Mouse (Mus musculus) myocyte (in vitro differentiated cells): Measurements from ENCODE around the gene Hspb6. TPM values are rescaled to one million over a fixed set of nuclear protein-coding genes. Genes with fewer than 3 reads are reported as not detected.

Experiments
- H3K27me3 ChIP-seq: one replicate; pipeline ENCODE4 v1.6.1; 2011; ENCODE audit not compliant: control insufficient read depth, insufficient read depth, insufficient read length
- H3K36me3 ChIP-seq: one replicate; pipeline ENCODE4 v1.6.1; 2011; ENCODE audit not compliant: control insufficient read depth, insufficient read depth
- H3K4me2 ChIP-seq: one replicate; pipeline ENCODE4 v1.6.1; 2011; ENCODE audit warnings: low read depth, control low read depth
- H3K4me3 ChIP-seq: one replicate; pipeline ENCODE4 v1.5.1; 2011; ENCODE audit warnings: mild to moderate bottlenecking, control low read depth, moderate library complexity
- H3K79me2 ChIP-seq: one replicate; pipeline ENCODE4 v1.6.1; 2011; ENCODE audit not compliant: control insufficient read depth, insufficient read depth
- H3ac ChIP-seq: one replicate; pipeline ENCODE4 v1.6.1; 2011; ENCODE audit not compliant: control insufficient read depth, insufficient read length
- CEBPB ChIP-seq: IDR thresholded peaks from 2 replicates; pipeline ENCODE4 v1.6.1; 2011; ENCODE audit warnings: mild to moderate bottlenecking, moderate library complexity; ENCODE audit not compliant: poor library complexity, insufficient read depth, severe bottlenecking
- E2F4 ChIP-seq: IDR thresholded peaks from one replicate; pipeline ENCODE4 v1.6.1; 2011; ENCODE audit warnings: mild to moderate bottlenecking, control low read depth, moderate library complexity; ENCODE audit not compliant: insufficient read depth
- MAX ChIP-seq: IDR thresholded peaks from one replicate; pipeline ENCODE4 v1.6.1; 2011; ENCODE audit warnings: low read depth, mild to moderate bottlenecking, control low read depth
- MYOD1 ChIP-seq, 3 experiments: IDR thresholded peaks; one replicate each; pipeline ENCODE4 v1.6.1; 2011; ENCODE audit warnings: control low read depth in 2 of 3, low read depth in 2 of 3, mild to moderate bottlenecking in 2 of 3, moderate library complexity in 1 of 3; ENCODE audit not compliant: insufficient read length in 2 of 3, control insufficient read depth in 1 of 3
- MYOG ChIP-seq, 3 experiments: IDR thresholded peaks; one replicate each; pipeline ENCODE4 v1.6.1; 2011; ENCODE audit warnings: control low read depth in 2 of 3, low read depth in 2 of 3, mild to moderate bottlenecking in 2 of 3; ENCODE audit not compliant: insufficient read length in 2 of 3, control insufficient read depth in 1 of 3, insufficient read depth in 1 of 3
- POLR2A ChIP-seq: IDR thresholded peaks from one replicate; pipeline ENCODE4 v1.6.1; 2011; ENCODE audit warnings: low read depth, mild to moderate bottlenecking, control low read depth, moderate library complexity; ENCODE audit not compliant: insufficient read length
- POLR2AphosphoS2 ChIP-seq: IDR thresholded peaks from one replicate; pipeline ENCODE4 v1.6.1; 2011; ENCODE audit warnings: low read depth, control low read depth; ENCODE audit not compliant: insufficient read length
- REST ChIP-seq: IDR thresholded peaks from one replicate; pipeline ENCODE4 v1.6.1; 2011; ENCODE audit warnings: mild to moderate bottlenecking, control low read depth, moderate library complexity; ENCODE audit not compliant: insufficient read depth, insufficient read length
- SRF ChIP-seq: IDR thresholded peaks from one replicate; pipeline ENCODE4 v1.6.1; 2011; ENCODE audit warnings: low read depth; ENCODE audit not compliant: control insufficient read depth, insufficient read length
- TCF12 ChIP-seq: IDR thresholded peaks from one replicate; pipeline ENCODE4 v1.6.1; 2011; ENCODE audit warnings: mild to moderate bottlenecking, control low read depth; ENCODE audit not compliant: poor library complexity, insufficient read depth, severe bottlenecking
- TCF3 ChIP-seq: IDR thresholded peaks from one replicate; pipeline ENCODE4 v1.6.1; 2011; ENCODE audit warnings: low read depth, control low read depth; ENCODE audit not compliant: insufficient read length
- USF1 ChIP-seq: IDR thresholded peaks from one replicate; pipeline ENCODE4 v1.6.1; 2011; ENCODE audit warnings: low read depth, mild to moderate bottlenecking, control low read depth, moderate library complexity
- polyA plus RNA-seq: library from polyadenylated mRNA; unstranded; fragments of >200 nt; fragmentation: generic; extraction: Trizol; gene quantifications from one replicate; pipeline ENCODE4 v1.2.1, GENCODE M21; 2012; ENCODE audit warnings: missing spikeins

The Hspb6 gene
- polyA plus RNA-seq, 1 experiment = 27.8 TPM

GRCm38 (mm10) chr7:30587842-30588667, 36.1 kb downstream of the Hspb6 start:
- Histone ChIP-seq H3ac (peak overlapping the region; percentile 98), H3K27me3 (no peaks in the 10 kb centered on the region), H3K4me2 (peak overlapping the region; percentile 87), H3K79me2 (peaks cover 26% of the 10 kb centered on the region), H3K4me3 (peak overlapping the region; percentile 91), H3K36me3 (no peaks in the 10 kb centered on the region)
- TF ChIP-seq SRF (no peak), TCF12 (no peak), TCF3 (no peak), REST (no peak), POLR2AphosphoS2 (no peak), E2F4 (no peak), MYOG (IDR thresholded peaks at IDR 0.05; ENCODE audit: control insufficient read depth in 1 of 3, insufficient read depth in 1 of 3, insufficient read length in 2 of 3, low read depth in 2 of 3) (no peak), MYOD1 (IDR thresholded peaks at IDR 0.05; ENCODE audit: control insufficient read depth in 1 of 3, insufficient read length in 2 of 3, low read depth in 2 of 3) (no peak), CEBPB (no peak), USF1 (no peak), POLR2A (no peak), MAX (no peak)

GRCm38 (mm10) chr7:30588676-30589434, 36.9 kb downstream of the Hspb6 start, which contains the start of gene Kmt2b:
TSS of gene Kmt2b (minus strand) at chr7:30588726.
- Histone ChIP-seq H3ac (peak within 1 kb of the TSS; percentile 98), H3K4me2 (peak within 1 kb of the TSS; percentile 90), H3K27me3 (no peaks in the 10 kb centered on the region), H3K4me3 (peak within 1 kb of the TSS; percentile 91), H3K36me3 (no peaks in the 10 kb centered on the region), H3K79me2 (peaks cover 26% of the 10 kb centered on the region)
- TF ChIP-seq USF1 (no peak), POLR2A (peak; percentile 73), CEBPB (no peak), SRF (peak; percentile 3), MYOG (IDR thresholded peaks at IDR 0.05; ENCODE audit: control insufficient read depth in 1 of 3, insufficient read depth in 1 of 3, insufficient read length in 2 of 3, low read depth in 2 of 3) (peak in 2 of 3 experiments; percentile 51 to 78), MYOD1 (IDR thresholded peaks at IDR 0.05; ENCODE audit: control insufficient read depth in 1 of 3, insufficient read length in 2 of 3, low read depth in 2 of 3) (peak in 2 of 3 experiments; percentile 31 to 59), POLR2AphosphoS2 (peak; percentile 60), TCF12 (no peak)

GRCm38 (mm10) chr7:30589435-30590301, 37.7 kb downstream of the Hspb6 start:
- Histone ChIP-seq H3K36me3 (no peaks in the 10 kb centered on the region), H3K27me3 (peaks cover 6% of the 10 kb centered on the region), H3K4me2 (peak overlapping the region; percentile 90), H3K4me3 (peak overlapping the region; percentile 91), H3K79me2 (peaks cover 26% of the 10 kb centered on the region), H3ac (peak overlapping the region; percentile 98)
- no peak for TF ChIP-seq SRF
- TF ChIP-seq REST = no peak
- no peak for TF ChIP-seq MYOG (IDR thresholded peaks at IDR 0.05; ENCODE audit: control insufficient read depth in 1 of 3, insufficient read depth in 1 of 3, insufficient read length in 2 of 3, low read depth in 2 of 3)

- peaks cover 22% of the 10 kb centered on the region for H3K79me2 ChIP-seq
- H3K36me3 ChIP-seq = no peaks in the 10 kb centered on the region
- peaks cover 19% of the 10 kb centered on the region for H3K27me3 ChIP-seq
- no peak overlapping the region for H3K4me3 ChIP-seq
- H3K4me2 ChIP-seq = no peak overlapping the region
- no peak for TF ChIP-seq TCF12
- no peak for TF ChIP-seq MYOG (IDR thresholded peaks at IDR 0.05; ENCODE audit: control insufficient read depth in 1 of 3, insufficient read depth in 1 of 3, insufficient read length in 2 of 3, low read depth in 2 of 3)
- TF ChIP-seq USF1 = no peak
- TF ChIP-seq MYOD1 (IDR thresholded peaks at IDR 0.05; ENCODE audit: control insufficient read depth in 1 of 3, insufficient read length in 2 of 3, low read depth in 2 of 3) = no peak
- no peak for TF ChIP-seq POLR2AphosphoS2
- TF ChIP-seq E2F4 = no peak
- no peak for TF ChIP-seq SRF
- no peak for TF ChIP-seq REST
- no peak for TF ChIP-seq TCF3
- TF ChIP-seq CEBPB = no peak
- TF ChIP-seq POLR2A = no peak
- TF ChIP-seq MAX = no peak
- H3ac ChIP-seq = no peak overlapping the region
Measured at GRCm38 (mm10) chr7:30590927-30591604, 39.1 kb downstream of the Hspb6 start.
